Mouse (Mus musculus) brain, embryonic 14.5 days (tissue): ENCODE measurements around the gene Tarsl2.

Experiments
- CTCF ChIP-seq: fragments of 200-500 bp; IDR thresholded peaks from 2 replicates; pipeline ENCODE4 v1.5.1; 2012; ENCODE audit warnings: inconsistent platforms, mild to moderate bottlenecking, moderate library complexity, borderline replicate concordance; ENCODE audit not compliant: insufficient read depth, insufficient read length; ENCODE audit errors: extremely low read depth
- POLR2A ChIP-seq: fragments of 200-500 bp; IDR thresholded peaks from 2 replicates; pipeline ENCODE4 v1.6.1; 2012; ENCODE audit warnings: mild to moderate bottlenecking, inconsistent platforms, borderline replicate concordance; ENCODE audit not compliant: poor library complexity, insufficient read depth, insufficient read length, severe bottlenecking; ENCODE audit errors: extremely low read depth

- no peak for TF ChIP-seq CTCF
- TF ChIP-seq POLR2A = no peak
Measured at GRCm38 (mm10) chr7:65686664-65687063, 42.0 kb downstream of the Tarsl2 start.
